Mouse (Mus musculus) cerebellum, postnatal 25 days (tissue): ENCODE measurements around the gene Dse.
A peak's percentile ranks its signal among the peaks of the same experiment; 100 is the strongest.

Source experiments
- DNase-seq, 2 experiments: peaks; one replicate each; pipeline ENCODE4 v3.0.0; 2021; ENCODE audit warnings: mixed read lengths in 2 of 2

Gene Dse

DNA sequence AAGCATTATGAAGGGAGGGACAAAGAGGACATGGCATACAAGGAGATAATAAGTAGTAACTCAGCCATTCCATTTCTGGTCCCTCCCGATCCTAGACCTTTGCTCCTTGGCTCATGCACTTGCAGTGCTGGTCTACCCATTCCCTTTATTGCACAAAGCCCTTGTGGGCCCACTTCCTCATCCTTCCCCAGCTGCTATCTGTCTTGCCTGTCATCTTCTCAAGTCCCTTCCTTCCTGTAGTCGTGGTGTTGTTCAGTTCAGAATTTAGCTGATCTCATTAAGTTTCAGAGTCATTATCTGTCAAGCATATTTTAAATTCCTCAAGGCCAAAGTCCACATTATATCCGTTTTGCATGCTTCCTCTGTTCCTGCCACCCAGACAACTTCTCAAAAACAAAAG lies 9.5 kb downstream of the Dse start:
- no peak for DNase-seq

DNA sequence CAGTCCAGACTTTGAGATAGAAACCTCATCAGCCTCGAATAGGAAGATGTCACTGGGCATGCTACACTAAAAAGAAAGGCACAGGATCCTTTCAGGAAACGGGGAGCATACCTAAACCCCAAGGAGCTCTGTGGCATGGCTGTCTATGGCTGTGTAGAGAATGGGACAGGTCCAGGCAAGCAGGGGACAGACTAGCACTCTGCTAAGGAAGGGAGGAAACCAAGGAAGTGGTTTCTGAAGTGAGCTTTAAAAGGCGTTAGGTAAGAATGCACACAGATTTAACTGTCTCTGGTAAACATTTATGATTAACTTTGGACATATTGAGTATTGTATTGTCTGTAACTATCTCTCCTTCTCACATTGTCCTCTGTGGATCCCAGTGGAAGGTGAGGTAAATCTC lies 10.2 kb downstream of the Dse start:
- DNase-seq, result no peak

DNA sequence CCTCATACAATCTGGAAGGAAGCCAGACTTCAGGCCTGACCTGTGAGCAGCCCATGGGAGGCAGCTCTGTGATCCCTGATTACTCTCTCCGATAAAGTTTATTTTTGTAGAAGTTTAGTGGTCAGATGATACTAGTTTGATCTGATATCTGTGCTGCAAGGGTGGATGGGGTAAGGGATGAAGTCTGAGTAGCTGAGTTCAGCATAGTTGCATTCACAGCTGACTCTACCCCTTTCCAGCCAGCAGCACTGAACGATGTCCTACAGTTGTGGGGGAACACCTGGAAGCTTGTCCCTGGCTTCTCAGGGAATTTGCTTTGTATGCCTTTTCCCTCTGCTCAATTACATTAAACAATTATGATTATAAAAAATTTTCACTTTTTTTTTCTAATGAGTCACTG lies 12.6 kb downstream of the Dse start:
- DNase-seq, result no peak

DNA sequence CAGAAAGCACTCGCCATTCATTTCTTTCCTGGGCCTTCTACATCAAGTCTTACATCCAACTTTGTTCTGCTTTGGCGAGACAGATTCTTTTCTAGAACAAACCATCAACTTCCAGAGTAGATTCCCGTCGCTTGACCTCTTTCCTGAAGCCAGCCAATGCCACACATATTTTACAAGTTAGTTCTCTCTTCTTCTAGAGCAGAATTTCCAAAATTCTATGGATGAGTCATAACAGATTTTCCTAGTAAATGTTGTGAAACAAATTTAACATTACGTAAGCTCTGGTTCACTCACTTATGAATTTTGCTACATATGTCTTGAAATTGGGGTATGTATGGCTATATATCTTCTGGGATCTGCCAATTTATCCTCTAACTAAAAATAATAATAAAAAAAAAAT lies 13.0 kb downstream of the Dse start:
- no peak for DNase-seq

DNA sequence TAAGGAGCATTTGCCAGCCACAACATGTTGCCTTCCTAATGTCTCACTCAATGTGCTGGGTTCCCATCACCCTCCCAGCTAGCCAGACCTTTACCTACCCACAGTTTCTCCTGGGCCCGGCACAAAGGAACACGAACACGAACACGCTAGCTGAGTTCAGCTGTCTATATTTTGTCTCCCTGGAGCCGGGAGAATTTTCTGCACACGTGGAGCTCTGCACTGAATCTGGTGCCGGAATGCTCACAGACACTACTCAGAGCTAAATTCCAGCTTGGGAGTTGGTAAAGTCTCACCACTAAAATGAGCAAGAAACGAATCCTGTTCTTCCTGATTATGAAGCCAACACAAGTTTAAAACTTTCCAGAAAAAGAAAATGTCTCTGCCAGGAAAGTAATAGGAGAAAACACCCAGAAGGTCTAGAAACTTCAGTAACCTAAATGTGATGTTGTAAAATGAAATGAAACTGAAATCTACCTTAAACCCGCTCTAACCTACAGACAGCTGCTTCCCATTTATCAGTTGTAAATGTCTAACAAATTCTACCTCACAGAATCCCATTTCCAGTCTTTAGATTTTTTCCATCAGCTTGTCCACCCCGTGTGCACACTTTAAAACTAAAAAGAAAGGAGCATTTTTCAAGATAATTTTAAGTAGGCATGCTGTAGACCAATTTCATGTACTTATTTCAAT lies 20.8 kb downstream of the Dse start:
- no peak for DNase-seq

DNA sequence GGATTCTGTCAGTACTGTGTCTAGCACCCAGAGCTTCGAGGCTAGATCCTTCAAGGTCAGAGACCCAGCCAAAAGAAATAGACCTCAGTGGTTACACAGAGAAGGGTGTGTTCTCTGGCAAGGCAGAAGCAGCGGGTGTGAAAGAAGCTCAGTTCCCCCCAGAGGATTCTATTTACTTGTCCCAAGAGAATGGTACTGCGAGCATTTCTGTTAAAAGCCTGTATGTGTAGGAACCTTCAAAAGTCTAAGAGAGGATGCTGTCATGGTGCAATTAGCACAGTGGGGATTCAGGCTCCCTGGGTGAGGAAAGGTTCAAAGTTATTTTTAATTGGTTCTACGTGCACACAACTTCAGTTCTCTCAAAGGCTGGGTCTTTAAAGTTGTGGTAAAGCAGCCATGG lies 22.0 kb downstream of the Dse start:
- no peak for DNase-seq

DNA sequence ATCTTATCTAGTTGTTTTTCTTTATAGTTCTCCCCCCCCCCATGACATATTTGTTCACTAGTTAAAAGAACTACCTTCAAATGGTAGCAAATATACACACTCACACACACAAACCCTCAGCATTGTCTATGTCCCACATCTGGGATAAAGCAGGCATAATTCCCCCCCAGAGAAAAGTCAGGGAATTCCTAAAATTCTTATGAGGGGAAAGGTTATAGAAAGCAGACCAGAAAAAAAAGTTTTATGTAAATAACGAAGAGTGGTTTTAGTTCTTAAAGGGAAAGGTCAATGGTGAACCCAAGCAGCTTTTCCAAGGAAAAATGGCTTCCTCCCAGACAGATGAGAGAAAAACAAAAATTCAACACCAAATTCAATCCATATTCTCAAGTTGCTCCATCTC lies 22.6 kb downstream of the Dse start:
- no peak for DNase-seq

DNA sequence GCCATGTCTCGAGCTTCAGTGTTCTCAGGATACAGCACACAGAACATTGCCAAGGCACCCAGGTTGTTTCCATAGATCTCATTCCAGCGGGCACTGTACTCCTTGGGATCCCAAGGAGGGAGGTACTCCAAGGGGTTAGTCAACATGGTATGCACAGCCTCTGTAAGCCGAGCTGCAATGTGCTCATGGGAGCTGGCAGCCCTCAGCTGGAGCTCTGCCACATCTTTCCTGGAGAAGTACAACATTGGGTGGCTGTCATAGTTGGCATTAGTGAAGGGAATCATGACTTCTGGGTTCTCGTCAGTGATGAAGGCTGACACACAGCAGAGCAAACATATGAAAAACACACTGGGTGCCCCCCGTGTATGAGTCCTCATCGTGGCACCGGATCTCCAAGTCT lies 23.8 kb downstream of the Dse start:
- DNase-seq, result peak in 1 of 2 experiments; percentile 4

DNA sequence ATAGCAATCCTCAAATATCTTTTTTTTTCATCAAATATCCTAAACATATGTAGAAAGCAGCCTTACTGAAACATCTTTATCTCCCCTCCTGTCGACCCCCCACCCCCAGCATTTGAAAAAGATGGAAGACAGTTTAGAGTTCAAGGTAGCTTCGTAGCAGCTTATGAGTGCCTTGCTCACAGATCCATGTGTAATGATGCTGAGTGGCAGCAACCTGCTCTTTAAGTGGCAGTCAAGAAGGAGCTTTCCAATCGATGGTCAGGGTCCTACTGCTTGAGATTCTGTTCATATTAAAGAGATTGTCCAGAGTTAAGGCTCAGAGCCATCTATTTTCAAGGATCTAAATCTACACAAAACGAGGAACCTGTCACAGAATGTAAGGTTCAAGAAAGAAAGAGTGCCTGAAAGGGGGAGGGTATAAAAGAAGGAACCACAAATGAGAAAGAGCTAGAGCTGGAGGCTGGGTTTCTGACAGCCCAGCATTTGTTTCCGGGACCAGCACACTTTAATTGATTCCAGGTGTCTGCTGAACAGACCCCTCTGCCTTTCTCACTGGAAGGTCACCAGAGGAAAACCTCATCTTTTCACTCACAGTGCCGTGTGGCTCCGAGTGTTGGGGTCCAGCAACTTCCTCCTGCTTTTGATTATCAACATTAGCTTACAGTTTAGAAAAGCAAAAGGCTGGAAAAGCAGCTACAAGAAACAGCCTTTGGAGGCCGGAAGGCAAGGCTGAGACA lies 31.5 kb downstream of the Dse start:
- no peak for DNase-seq

DNA sequence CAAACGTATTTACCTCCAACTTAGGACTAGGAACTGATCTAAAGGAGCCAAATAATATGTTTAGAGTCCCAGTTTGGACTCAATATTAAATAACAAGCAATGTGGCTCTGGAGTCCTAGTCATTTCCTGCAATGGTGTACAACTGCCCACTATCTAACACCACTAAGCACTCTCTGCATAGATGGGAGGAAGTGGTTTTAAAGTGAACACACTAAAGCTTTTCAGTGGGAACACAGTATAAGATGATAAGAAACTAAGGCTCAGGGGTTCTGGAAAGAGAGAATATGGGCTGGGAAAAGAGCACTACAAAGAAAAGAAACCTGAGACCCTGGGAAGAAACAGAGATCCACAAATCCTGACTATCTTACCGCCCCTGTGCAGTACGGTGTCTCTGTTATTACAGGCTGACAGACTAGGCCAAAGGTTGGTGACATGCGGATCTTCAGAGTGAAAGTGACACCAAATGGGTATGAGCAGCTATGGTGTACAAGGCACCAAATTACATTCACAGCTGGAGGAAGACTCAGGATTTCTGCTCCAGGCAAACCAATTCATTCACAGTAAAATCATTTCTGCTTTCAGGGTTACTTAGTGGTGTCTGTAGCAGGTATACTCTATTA lies 34.7 kb downstream of the Dse start:
- DNase-seq, result no peak

DNA sequence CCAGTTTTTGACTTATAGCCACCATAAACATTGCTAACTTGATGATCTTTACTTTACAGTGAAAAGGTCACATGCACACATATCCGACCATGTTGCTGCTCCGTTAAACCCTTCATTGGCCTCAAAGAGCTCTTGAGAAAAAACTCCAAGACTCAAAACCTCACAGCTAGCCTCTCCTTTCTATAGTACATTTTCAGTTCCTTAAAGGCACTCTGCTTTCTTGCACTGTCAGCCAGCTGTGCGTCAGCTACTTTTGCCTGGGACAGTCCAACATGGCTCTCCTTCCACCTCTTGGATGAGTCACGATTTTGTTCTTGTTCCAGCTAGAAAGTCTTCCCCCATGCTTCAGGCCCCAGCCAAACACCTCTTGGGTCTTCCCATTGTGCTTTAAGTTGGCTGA lies 35.9 kb downstream of the Dse start:
- no peak for DNase-seq

DNA sequence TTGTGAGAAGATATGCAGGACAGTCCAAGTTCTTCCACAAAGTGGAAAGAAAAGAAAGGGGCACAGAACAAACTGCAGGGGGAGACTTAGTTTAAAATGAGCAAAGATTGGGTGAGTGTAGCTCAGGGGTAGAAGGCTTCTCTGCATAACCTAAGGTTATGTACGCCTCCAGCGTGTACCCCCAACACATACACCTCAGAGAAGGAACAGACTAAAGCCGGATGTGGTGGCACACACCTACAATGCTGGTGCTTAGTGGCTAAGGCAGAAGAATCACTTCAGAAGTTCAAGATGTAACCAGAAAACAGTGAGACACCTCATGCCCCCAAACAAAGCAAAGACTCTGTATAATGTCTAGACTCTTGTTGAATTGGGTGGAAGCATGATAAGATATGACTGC lies 36.3 kb downstream of the Dse start:
- DNase-seq, result no peak

DNA sequence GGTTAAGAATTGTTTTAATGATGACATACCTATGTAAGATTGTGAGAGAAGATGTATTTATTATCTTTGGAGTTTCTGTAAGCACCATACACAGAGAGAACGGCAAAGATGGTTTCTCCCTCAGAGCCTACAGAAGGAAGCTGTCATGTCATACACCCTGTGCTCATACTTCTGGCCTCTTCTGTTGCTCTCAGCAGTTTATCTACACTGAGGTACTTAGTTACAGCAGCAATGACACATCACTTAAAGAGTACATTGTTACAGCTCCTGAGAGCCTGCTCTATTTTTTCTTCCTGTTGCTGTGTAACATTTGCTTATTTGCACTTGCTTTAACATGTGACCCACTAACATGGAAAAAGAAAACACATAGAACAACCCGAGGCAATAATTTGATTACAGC lies 40.5 kb downstream of the Dse start:
- DNase-seq, result no peak

DNA sequence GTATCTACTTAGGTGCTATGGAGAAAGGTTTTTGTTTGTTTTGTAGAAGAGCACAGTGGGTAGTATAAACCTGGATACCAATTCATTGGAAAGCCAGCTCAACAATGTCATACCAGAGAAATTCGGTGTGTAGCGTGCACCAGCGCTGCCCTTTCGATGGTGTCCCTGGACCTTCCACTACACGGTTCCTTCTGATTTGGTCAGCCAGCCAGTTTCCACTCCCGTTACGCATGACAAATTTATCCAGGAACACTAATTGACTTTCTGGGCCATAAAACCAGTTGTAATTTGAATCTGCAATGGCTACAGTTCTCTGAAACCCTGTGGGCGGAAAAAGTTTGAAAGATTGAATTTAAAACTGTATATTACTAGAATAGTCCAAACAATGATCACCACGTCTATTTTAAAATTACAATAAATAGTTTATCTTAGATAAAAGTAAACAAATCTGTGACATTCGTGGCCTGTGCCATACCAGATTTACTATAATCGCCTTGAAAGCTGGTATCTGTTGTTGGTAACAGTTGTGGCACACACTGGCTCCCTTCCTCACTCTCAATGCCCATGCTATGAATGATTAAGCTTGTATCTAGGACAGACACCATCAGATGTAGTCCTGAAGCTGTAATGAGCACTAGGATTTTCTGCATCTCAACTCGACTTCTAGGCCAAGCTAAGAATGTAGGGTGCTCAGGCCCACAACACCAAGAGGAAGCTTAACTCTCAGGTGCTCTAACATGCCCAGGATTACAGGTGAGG lies 51.5 kb downstream of the Dse start:
- DNase-seq, result no peak

DNA sequence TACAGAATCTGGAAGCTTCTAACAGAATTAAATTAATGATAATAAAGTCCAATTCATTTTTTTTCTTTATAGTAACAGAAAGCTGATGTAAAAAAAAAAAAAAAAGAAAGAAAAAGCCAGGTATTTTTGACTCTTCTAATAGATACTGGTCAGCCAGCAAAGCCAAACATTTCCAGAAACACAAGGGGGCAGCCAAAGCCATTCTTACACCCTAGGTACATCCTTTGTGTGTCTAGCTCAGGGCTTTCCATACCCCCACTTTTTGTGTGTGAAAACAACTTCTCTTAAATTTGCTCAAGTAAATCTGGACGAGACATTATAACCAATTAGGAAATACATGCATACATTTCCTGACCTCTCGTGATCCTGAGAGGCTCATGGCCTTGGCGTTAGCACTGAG lies 55.7 kb downstream of the Dse start:
- no peak for DNase-seq

DNA sequence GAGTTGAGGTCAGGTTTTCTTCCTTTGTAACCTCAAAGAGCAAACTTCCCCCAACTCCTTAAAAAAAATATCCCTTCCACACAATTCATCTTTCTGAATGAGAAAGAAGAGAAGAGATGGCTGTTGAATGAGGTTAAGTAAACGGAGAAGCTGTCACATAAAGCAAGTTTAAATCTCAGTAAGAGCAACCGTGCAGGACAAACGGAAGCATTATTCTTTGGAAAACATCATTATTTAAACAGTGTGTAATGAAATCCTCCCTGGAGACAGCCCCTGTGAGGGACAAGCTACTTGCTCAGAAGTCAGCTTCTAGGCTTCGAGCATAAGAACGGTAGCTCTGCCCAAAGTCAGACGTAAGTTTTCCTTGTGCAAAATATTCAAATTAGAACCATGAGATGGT lies 57.1 kb downstream of the Dse start:
- DNase-seq, result no peak

DNA sequence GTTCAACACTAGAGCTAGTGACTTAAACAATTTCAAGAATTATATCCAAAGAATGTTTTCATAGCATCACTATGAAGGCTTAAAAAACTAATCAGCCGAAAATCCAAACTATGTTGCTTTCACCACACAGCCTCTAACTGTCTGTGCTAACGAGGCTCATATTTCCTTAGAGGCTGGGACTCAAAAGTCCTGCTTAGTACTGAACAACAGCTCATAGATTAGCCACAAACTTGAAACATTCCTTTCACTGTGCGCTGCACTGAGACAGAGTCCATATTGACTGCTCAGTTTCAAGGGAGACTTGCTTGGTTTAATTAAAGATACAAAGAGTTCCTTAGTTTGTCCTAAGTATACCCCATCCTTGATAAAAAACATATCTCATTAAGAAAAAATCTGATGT lies 57.7 kb downstream of the Dse start:
- no peak for DNase-seq

DNA sequence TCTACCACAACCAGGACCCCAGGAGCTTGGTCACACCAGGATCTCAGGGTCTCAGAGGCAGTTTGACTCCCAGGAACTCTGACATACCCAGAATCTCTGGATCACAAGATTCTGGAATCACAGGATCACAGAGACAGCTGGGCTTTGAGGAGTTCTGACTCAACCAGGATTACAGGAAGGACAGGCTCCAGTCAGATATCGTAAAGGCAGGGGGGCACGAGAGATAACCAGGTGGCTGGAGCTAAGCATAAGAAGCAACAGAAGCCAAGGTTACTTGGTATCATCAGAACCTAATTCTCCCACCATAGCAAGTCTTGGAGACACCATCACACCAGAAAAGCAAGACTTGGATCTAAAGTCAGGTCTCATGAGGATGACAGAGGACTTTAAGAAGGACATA lies 65.8 kb downstream of the Dse start:
- DNase-seq, result no peak

DNA sequence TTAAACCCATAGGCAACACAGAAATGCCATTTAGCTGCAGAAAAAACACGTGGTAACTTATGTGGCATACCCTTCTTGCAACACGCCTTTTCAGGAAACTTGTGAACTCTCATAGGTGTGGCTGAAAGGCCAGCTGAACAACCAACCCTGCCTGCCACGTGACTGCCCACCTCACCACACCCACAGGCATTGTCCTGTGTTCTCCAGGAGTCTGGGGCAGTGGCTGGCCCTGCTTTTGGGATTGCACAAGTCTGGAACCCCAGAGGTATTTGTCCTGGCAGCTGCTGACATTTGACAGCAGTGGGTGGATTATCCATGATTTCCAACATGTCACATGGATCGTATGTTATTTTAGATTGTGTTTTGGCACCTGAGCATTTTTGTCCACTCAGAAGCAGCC lies 67.7 kb downstream of the Dse start:
- DNase-seq, result no peak

DNA sequence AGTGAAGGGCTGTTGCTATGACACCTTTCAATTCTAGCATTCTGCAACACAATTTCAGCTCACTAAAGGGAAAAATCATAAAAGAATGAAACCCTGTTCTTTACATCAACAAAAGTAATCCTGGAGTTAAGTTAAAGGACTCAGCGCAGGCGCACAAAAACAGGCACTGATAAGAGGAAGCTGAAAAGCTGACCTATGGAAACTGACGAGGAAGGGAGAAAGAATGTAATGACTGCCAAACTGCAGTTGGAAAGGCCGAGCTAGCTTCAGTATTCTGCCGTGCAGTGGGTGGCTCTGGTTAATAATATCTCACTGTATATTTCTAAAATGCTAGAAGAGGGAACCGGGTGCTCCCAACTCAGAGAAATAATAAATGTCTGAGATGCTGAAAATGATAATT lies 69.5 kb downstream of the Dse start:
- no peak for DNase-seq

DNA sequence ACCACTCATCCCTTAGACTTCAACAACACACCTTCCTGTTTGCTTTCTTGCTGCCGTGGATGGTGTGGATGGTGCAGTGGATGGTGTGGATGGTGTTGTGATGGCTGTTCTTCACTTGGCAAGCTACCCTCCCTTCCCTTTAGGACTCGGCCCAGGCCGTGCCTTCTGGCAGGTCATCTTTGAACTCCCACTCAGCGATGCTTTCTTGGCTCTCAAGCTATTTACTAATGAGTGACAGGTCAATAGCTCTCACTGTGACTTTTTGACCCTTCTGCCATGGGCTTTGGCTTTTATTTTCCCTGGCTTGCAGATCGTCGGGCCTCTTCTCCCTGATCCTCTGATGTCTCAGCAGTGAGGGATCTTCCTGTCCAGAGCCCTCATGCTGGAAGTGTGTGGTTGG lies 71.1 kb downstream of the Dse start:
- no peak for DNase-seq

DNA sequence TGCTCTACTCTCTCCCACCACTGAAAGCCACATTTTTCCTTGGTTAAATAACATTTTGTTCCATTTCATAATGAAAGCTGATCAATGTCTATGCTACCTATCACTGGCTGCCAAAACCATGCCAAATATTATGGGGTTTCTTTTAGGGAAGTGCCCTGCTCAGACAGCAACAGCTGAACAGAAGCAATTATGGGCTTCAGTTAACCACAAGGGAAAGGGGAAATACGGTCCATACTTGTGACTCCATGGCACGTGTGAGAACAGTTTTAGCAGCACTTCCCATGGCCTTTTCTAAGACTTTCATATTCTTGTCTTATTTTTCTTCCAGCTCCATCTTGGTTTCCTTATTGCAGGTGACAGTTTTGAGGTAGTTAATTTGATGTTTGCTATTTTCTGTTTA lies 76.2 kb downstream of the Dse start:
- DNase-seq, result no peak

DNA sequence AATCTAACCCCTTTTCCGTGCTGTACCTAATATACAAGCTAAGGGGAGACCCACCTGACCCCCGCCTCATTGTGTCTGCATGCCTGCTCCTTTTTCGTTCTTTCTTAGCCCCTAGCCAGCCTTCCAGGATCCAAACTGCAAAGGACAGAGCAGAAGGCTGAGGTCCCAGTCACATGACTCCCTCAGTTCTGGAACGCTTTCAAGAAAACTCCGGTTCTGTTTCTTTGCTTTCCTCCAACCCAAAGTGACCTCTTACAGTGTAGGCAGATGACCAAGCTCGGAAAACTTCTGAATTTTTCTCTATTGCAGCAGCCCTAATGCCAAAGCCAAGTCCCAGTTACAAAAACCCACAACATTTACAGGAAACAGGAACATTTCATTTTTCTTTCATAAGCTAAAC lies 79.1 kb downstream of the Dse start:
- no peak for DNase-seq
